Mouse (Mus musculus): ENCODE data around the gene Sox12.

Gene Sox12

DNA sequence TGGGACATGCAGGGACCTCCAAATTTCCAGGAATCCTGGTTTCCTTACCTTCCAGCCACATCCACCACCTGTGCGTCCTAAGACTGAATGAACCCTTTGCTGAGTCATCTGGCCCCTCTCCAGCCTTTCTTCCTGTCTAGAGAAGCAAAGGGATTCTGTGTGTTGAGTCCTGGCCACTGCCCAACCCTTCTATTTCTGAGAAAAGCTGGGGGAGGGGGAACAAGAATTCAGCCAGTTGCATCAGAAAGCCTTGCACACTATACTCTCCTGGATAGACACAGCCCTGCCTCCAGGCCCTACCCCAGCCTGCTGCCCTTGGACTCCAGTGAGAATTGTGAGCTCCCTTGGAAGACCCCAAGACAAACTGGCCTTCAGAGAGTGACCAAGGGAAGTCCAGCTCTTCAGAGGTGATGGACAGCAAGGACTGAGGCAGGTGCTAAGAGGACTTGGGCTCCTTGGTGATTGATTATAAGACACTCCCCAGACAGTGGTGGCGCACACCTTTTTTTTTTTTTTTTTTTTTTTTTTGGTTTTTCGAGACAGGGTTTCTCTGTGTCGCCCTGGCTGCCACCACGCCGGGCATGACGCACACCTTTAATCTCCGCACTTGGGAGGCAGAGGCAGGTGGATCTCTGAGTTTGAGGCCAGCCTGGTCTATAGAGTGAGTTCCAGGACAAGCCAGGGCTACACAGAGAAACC is 47.9 kb downstream of the Sox12 start:
- no peak for DNase-seq

- DNase-seq, result no peak
These were observed 48.7 kb downstream of the Sox12 start for GRCm38 (mm10) chr2:152349205-152349604.

DNA sequence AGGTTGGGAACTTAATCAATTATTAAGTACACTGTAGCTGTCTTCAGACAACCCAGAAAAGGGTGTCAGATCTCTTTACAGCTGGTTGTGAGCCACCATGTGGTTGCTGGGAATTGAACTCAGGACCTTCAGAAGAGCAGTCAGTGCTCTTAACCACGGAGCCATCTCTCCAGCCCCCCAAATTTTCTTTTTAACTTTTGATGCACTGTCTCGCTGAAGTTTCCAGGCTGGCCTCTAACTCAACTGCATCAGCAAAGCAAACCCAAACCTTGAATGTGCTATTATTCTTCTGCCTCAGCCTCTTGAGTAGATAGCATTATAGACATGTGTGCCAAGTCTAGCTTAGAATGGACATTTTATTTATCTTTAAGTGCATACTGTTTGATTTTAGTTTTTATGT is 50.1 kb downstream of the Sox12 start:
- DNase-seq, result no peak

DNA sequence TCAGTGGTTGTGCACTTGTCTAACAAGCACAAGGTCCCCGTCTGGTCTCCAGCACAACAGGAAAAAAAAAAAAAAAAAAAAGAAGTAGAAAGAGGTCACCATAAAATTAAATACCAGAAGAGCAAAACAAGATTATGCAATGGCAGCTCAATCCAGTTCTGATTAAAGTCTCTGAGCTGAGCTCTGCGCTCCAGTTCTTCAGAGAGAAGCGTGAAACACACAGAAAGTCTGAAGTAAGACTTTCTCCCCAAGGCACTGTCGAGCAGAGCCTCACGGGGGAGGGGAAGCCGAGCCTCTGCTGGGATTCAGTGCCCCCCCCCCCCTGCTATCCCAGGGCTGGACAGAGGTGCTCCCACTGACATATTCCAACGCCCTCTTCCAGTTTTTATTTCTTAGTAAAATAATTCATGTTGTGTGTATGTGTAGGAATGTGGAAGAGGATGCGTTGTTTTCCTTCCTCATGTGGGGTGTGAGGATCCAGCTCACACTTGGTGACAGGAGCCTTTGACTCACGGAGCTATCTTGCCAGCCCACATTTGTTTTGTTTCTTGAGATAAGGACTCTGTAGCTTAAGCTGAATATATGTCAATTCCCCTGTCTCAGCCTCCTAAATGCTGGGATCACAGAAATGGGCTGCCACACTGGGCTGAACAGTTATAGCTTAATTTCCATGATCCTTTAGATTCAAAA is 50.9 kb downstream of the Sox12 start:
- DNase-seq, result no peak

DNA sequence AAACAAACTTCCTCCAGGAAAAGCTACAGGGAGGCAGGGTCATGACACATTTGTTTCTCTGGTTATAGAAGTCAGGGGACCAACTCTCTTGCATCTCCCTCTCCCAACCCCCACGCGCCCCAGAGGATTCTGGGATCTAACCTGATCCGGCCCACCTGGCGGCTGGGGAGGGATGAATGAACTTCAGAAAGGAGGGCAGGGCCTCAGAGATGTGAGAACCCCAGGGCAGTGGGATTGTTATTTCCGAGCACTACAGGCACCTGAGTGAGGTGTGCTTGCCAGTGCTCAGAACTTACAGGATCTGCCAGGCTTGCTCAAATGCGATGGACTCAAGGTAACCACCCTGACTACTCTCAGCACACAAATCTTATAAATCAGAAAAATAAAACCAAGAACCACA is 52.5 kb downstream of the Sox12 start:
- DNase-seq, result no peak

DNA sequence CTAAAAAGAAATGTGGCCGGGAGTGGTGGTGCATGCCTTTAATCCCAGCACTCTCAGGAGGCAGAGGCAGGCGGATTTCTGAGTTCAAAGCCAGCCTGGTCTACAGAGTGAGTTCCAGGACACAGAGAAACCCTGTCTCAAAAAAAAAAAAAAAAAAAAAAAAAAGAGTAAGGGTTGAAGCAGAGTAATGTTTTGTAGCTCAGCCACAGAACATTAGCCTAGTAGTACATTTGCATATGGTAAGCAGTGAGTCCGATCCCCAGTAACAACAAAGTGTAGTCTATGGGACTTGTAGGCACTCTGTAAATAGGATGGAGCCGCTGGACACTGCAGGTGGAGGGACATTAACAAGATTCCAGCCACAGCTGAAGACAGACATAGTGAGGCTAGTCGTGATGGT is 53.0 kb downstream of the Sox12 start:
- DNase-seq, result no peak

DNA sequence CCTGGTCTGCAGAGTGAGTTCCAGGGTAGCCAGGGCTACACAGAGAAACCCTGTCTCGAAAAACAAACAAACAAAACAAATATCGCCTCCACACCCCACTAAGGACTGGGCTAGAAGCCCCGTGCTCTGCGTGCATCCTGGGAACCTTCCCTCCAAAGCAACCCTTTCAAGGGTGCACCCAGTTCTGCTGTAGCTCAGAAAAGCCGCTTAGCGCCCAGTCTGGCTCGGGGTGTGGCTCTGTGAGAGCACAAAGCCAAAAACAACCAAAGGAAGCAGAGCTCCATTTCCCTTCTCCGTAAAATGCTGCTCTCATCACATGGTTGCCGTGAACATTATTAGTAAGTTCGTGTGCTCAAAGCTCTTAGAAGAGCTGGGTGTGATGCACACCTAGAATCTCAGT is 53.5 kb downstream of the Sox12 start:
- DNase-seq, result no peak
